Mouse (Mus musculus) heart, postnatal 0 days (tissue): ENCODE measurements around the gene Wdr5. TPM values are rescaled to one million over a fixed set of nuclear protein-coding genes. Genes with fewer than 3 reads are reported as not detected.

Experiments
- ATAC-seq: fragments of 200-750 bp; cut with Nextera tagmentation; 2 replicates; pipeline ENCODE4 v1.8.0; 2017; ENCODE audit warnings: low read depth, moderate number of reproducible peaks, moderate library complexity; ENCODE audit not compliant: insufficient read depth
- DNase-seq: peaks from one replicate; pipeline ENCODE4 v3.0.0-alpha.2; 2016; ENCODE audit warnings: low spot score
- H3K27ac ChIP-seq: fragments of 300-500 bp; sonication (generic); 2 replicates; pipeline ENCODE4 v1.5.1; 2014; ENCODE audit warnings: low read depth, mild to moderate bottlenecking
- H3K27me3 ChIP-seq: fragments of 300-500 bp; sonication (generic); 2 replicates; pipeline ENCODE4 v1.6.1; 2014; ENCODE audit warnings: low read length, mixed read lengths; ENCODE audit not compliant: control insufficient read depth, insufficient read depth
- H3K36me3 ChIP-seq: fragments of 300-500 bp; sonication (generic); replicated peaks from 2 replicates; pipeline ENCODE4 v1.6.1; 2014; ENCODE audit warnings: low read length, mixed read lengths; ENCODE audit not compliant: control insufficient read depth, insufficient read depth
- H3K4me1 ChIP-seq: fragments of 300-500 bp; sonication (generic); 2 replicates; pipeline ENCODE4 v1.6.1; 2014; ENCODE audit warnings: antibody characterized with exemption; ENCODE audit not compliant: control insufficient read depth, insufficient read depth
- H3K4me2 ChIP-seq: fragments of 300-500 bp; sonication (generic); 2 replicates; pipeline ENCODE4 v1.6.1; 2014; ENCODE audit warnings: low read depth, mild to moderate bottlenecking, low read length, moderate library complexity
- H3K4me3 ChIP-seq: fragments of 300-500 bp; sonication (generic); 2 replicates; pipeline ENCODE4 v1.5.1; 2014; ENCODE audit warnings: low read depth, low read length
- H3K9ac ChIP-seq: fragments of 300-500 bp; sonication (generic); replicated peaks from 2 replicates; pipeline ENCODE4 v1.6.1; 2014; ENCODE audit warnings: low read depth, low read length, mixed read lengths
- H3K9me3 ChIP-seq: fragments of 300-500 bp; sonication (generic); replicated peaks from 2 replicates; pipeline ENCODE4 v1.6.1; 2016; ENCODE audit warnings: low read length; ENCODE audit not compliant: control insufficient read depth
- CTCF ChIP-seq: IDR thresholded peaks from 2 replicates; pipeline ENCODE4 v1.5.1; 2016; ENCODE audit warnings: antibody characterized with exemption, control low read depth, low read depth
- EP300 ChIP-seq: IDR thresholded peaks from 2 replicates; pipeline ENCODE4 v1.6.1; 2016; ENCODE audit warnings: antibody characterized with exemption, low read depth
- WGBS: fragments of 180-500 bp; shearing (Covaris S2); extraction: QIAGEN DNeasy Blood & Tissue Kit; methylation state at CpG from one replicate; pipeline ENCODE4 v1.1.7; 2014; 5-methylcytosine and 5-hydroxymethylcytosine counted together
- polyA plus RNA-seq: library from polyadenylated mRNA; unstranded; fragments of >200 nt; fragmentation: Nextera tagmentation; extraction: Ambion mirVana; gene quantifications from 2 replicates; pipeline ENCODE4 v1.2.1, GENCODE M21; 2015
- total RNA-seq: library from RNA; depleted of rRNA; stranded (reverse); fragments of >200 nt; gene quantifications from 2 replicates; pipeline ENCODE4 v1.2.3, GENCODE M21; 2014; ENCODE audit warnings: low replicate concordance

Wdr5 gene
- total and polyA plus RNA-seq, 2 experiments from 2014 or later: 17.8 to 21.8 TPM

- H3K4me1 ChIP-seq: peaks cover 33% of the 10 kb centered on the region
- peak overlapping the region; percentile 90 for H3K9ac ChIP-seq
- no peak for TF ChIP-seq CTCF
- no peak for TF ChIP-seq EP300
- peak overlapping the region; percentile 96 for H3K27ac ChIP-seq
- H3K4me2 ChIP-seq: peak overlapping the region; percentile 88
- H3K9me3 ChIP-seq: no peaks in the 10 kb centered on the region
- H3K4me3 ChIP-seq: peak overlapping the region; percentile 95
- DNase-seq (peak; percentile 44), ATAC-seq (no peak)
- no peaks in the 10 kb centered on the region for H3K27me3 ChIP-seq
- WGBS: 19% methylated on average over 11 of the region's 11 CpGs
- no peaks in the 10 kb centered on the region for H3K36me3 ChIP-seq
Measured at GRCm38 (mm10) chr2:27476303-27477192, 38.4 kb upstream of the Wdr5 start.

- Histone ChIP-seq H3K4me3 (no peak overlapping the region), H3K9me3 (no peaks in the 10 kb centered on the region), H3K36me3 (no peaks in the 10 kb centered on the region), H3K4me1 (peaks cover 7% of the 10 kb centered on the region), H3K27ac (no peak overlapping the region), H3K9ac (no peak overlapping the region), H3K4me2 (no peak overlapping the region), H3K27me3 (no peaks in the 10 kb centered on the region)
- ATAC-seq: no peak
- DNase-seq: no peak
- TF ChIP-seq CTCF: no peak
- TF ChIP-seq EP300: no peak
- WGBS: 48% methylated on average over 4 of the region's 4 CpGs
Measured at GRCm38 (mm10) chr2:27479821-27480220, 35.1 kb upstream of the Wdr5 start.

GRCm38 (mm10) chr2:27480367-27480766 lies 34.6 kb upstream of the Wdr5 start:
- Histone ChIP-seq H3K9me3 (no peaks in the 10 kb centered on the region), H3K4me1 (peaks cover 7% of the 10 kb centered on the region), H3K9ac (no peak overlapping the region), H3K36me3 (no peaks in the 10 kb centered on the region), H3K4me3 (no peak overlapping the region), H3K27ac (no peak overlapping the region), H3K4me2 (no peak overlapping the region), H3K27me3 (no peaks in the 10 kb centered on the region)
- ATAC-seq (no peak), DNase-seq (no peak)
- TF ChIP-seq EP300 (no peak), CTCF (no peak)
- WGBS: 81% methylated on average over 4 of the region's 4 CpGs

- no peak for TF ChIP-seq CTCF
- TF ChIP-seq EP300: no peak
- 75% methylated on average over 7 of the region's 7 CpGs for WGBS
- H3K27ac ChIP-seq: no peak overlapping the region
Measured at GRCm38 (mm10) chr2:27482265-27482861, 32.6 kb upstream of the Wdr5 start.

GRCm38 (mm10) chr2:27486725-27487124 lies 28.2 kb upstream of the Wdr5 start:
- Histone ChIP-seq H3K9me3 (no peaks in the 10 kb centered on the region), H3K27ac (no peak overlapping the region), H3K9ac (no peak overlapping the region), H3K36me3 (no peaks in the 10 kb centered on the region), H3K27me3 (no peaks in the 10 kb centered on the region), H3K4me3 (no peak overlapping the region), H3K4me1 (no peaks in the 10 kb centered on the region), H3K4me2 (no peak overlapping the region)
- WGBS: 61% methylated on average over 4 of the region's 4 CpGs
- DNase-seq (no peak), ATAC-seq (no peak)
- TF ChIP-seq CTCF (no peak), EP300 (no peak)

More at GRCm38 (mm10) chr2:27482265-27482861, 32.6 kb upstream of the Wdr5 start:
- Histone ChIP-seq H3K36me3 (no peaks in the 10 kb centered on the region), H3K4me3 (no peak overlapping the region), H3K27me3 (no peaks in the 10 kb centered on the region), H3K9ac (no peak overlapping the region; the same call in 1 of the 2 replicates), H3K4me2 (no peak overlapping the region), H3K4me1 (no peaks in the 10 kb centered on the region), H3K9me3 (no peaks in the 10 kb centered on the region)
- no peak for ATAC-seq
- DNase-seq: no peak
